In genomic region chr6:88787496-88787895, GRCm38 (mm10) we compare ENCODE assay signal across 9 mouse cellular contexts. TPM values are rescaled to one million over a fixed set of nuclear protein-coding genes. Genes with fewer than 3 reads are reported as not detected.
DNase-seq lines count a peak whose midpoint lies in the region; ATAC-seq and TF ChIP-seq lines count a peak whose summit lies in the region.
"Had no signal": no experiment of that assay in that cellular context is flagged by ENCODE, and none has a peak within 500 bp of the region (broad histone marks: within the 10 kb centered on the region; RNA-seq: fewer than 3 reads in every experiment).

No protein-coding gene starts in this region.

- no peak overlapping the region for H3K4me2 ChIP-seq in midbrain, embryonic 11.5 days
- H3K4me2 ChIP-seq in intestine, embryonic 16.5 days (ENCODE audit: low read depth, low read length), result no peak overlapping the region
- no peak overlapping the region for H3K4me2 ChIP-seq in stomach, embryonic 14.5 days (replicated peaks; ENCODE audit: low read depth, low read length)

- WGBS in midbrain, embryonic 10.5 days, result 74% methylated on average over 14 of the region's 14 CpGs
- 72% methylated on average over 14 of the region's 14 CpGs for WGBS in midbrain, embryonic 11.5 days
- 40% methylated on average over 14 of the region's 14 CpGs for WGBS in intestine, embryonic 16.5 days
- 44% methylated on average over 14 of the region's 14 CpGs for WGBS in stomach, embryonic 14.5 days

- peak overlapping the region; percentile 89 for H3K27ac ChIP-seq in gastrocnemius, adult 2 months
- peak overlapping the region; percentile 33; the same call in 1 of the 2 replicates for H3K27ac ChIP-seq in midbrain, embryonic 10.5 days (replicated peaks)
- no peak overlapping the region for H3K27ac ChIP-seq in midbrain, embryonic 11.5 days (ENCODE audit: low read depth, low read length)
- peak overlapping the region; percentile 87 for H3K27ac ChIP-seq in intestine, embryonic 16.5 days (ENCODE audit: low read length)
- H3K27ac ChIP-seq in stomach, embryonic 14.5 days (ENCODE audit: low read length), result peak overlapping the region; percentile 82

- ATAC-seq in midbrain, embryonic 11.5 days (ENCODE audit: low FRiP score), result no peak
- ATAC-seq in intestine, embryonic 16.5 days, result peak; percentile 39
- peak; percentile 12; the same call in 1 of the 2 replicates for ATAC-seq in stomach, embryonic 14.5 days (ENCODE audit: insufficient number of reproducible peaks, insufficient read depth, low FRiP score, low read depth)

- no peaks in the 10 kb centered on the region for H3K36me3 ChIP-seq in midbrain, embryonic 10.5 days
- H3K36me3 ChIP-seq in midbrain, embryonic 11.5 days (ENCODE audit: control insufficient read depth, insufficient read depth, low read length), result no peaks in the 10 kb centered on the region
- H3K36me3 ChIP-seq in intestine, embryonic 16.5 days (ENCODE audit: control insufficient read depth, insufficient read depth, low read length), result no peaks in the 10 kb centered on the region
- H3K36me3 ChIP-seq in stomach, embryonic 14.5 days (ENCODE audit: control insufficient read depth, insufficient read depth, low read length), result no peaks in the 10 kb centered on the region

- no peaks in the 10 kb centered on the region for H3K9me3 ChIP-seq in midbrain, embryonic 10.5 days (replicated peaks)
- no peaks in the 10 kb centered on the region for H3K9me3 ChIP-seq in midbrain, embryonic 11.5 days (ENCODE audit: control insufficient read depth, low read length)
- H3K9me3 ChIP-seq in intestine, embryonic 16.5 days (ENCODE audit: control insufficient read depth, low read length), result no peaks in the 10 kb centered on the region
- no peaks in the 10 kb centered on the region for H3K9me3 ChIP-seq in stomach, embryonic 14.5 days (ENCODE audit: control insufficient read depth, low read depth, low read length)

- TF ChIP-seq CTCF in gastrocnemius, adult 2 months (IDR thresholded peaks at IDR 0.05), result no peak

- intact Hi-C loops in gastrocnemius, adult 2 months (cut with DNase I), result loop anchor here (5.0 kb wide), 1 partner anchor 55 kb away; no protein-coding TSS in a partner anchor

- peaks cover 48% of the 10 kb centered on the region for H3K4me1 ChIP-seq in midbrain, embryonic 10.5 days
- H3K4me1 ChIP-seq in midbrain, embryonic 11.5 days (ENCODE audit: control insufficient read depth, insufficient read depth, low read length), result no peaks in the 10 kb centered on the region; the same call in 1 of the 2 replicates
- H3K4me1 ChIP-seq in intestine, embryonic 16.5 days (ENCODE audit: control insufficient read depth, insufficient read depth, low read length), result peaks cover 54% of the 10 kb centered on the region
- peaks cover 40% of the 10 kb centered on the region for H3K4me1 ChIP-seq in stomach, embryonic 14.5 days (ENCODE audit: control insufficient read depth, insufficient read depth, low read length)

- peak; percentile 56 for DNase-seq in gastrocnemius, adult 2 months
- DNase-seq in gastrocnemius, adult 8-10 months (ENCODE audit: low spot score in 2 of 2), result no peak
- DNase-seq in midbrain, embryonic 10.5 days (ENCODE audit: low spot score), result no peak
- no peak for DNase-seq in midbrain, embryonic 11.5 days (ENCODE audit: low spot score, missing footprints)
- DNase-seq in embryo, embryonic 10.5 days (ENCODE audit: low spot score), result no peak
- no peak for DNase-seq in right cerebral cortex, adult 2 months (ENCODE audit: low spot score in 2 of 2)

- H3K27me3 ChIP-seq in midbrain, embryonic 10.5 days (ENCODE audit: low read depth, poor library complexity, severe bottlenecking), result 0 out of 2 replicates have a peak, but pooled peaks cover 13% of the 10 kb centered on the region
- H3K27me3 ChIP-seq in midbrain, embryonic 11.5 days (ENCODE audit: control insufficient read depth, insufficient read depth, low read length), result no peaks in the 10 kb centered on the region
- H3K27me3 ChIP-seq in intestine, embryonic 16.5 days (replicated peaks; ENCODE audit: control insufficient read depth, insufficient read depth, low read length), result no peaks in the 10 kb centered on the region
- H3K27me3 ChIP-seq in stomach, embryonic 14.5 days (ENCODE audit: control insufficient read depth, insufficient read depth, low read length), result no peaks in the 10 kb centered on the region

- H3K4me3 ChIP-seq in gastrocnemius, adult 2 months, result peak overlapping the region; percentile 32
- no peak overlapping the region for H3K4me3 ChIP-seq in midbrain, embryonic 10.5 days
- H3K4me3 ChIP-seq in midbrain, embryonic 11.5 days (ENCODE audit: low read depth, low read length), result no peak overlapping the region
- no peak overlapping the region for H3K4me3 ChIP-seq in intestine, embryonic 16.5 days (ENCODE audit: low read length)
- H3K4me3 ChIP-seq in stomach, embryonic 14.5 days (ENCODE audit: low read depth, low read length), result no peak overlapping the region
- H3K4me3 ChIP-seq: myocyte had no signal

- H3K9ac ChIP-seq in midbrain, embryonic 11.5 days (ENCODE audit: low read length), result no peak overlapping the region
- peak overlapping the region; percentile 55; the same call in 1 of the 2 replicates for H3K9ac ChIP-seq in intestine, embryonic 16.5 days (ENCODE audit: low read depth, low read length)
- H3K9ac ChIP-seq in stomach, embryonic 14.5 days (replicated peaks; ENCODE audit: low read depth, low read length), result no peak overlapping the region

RNA-seq across cellular contexts. Expression of gene Abtb1, which starts 54.3 kb away (rescaled TPM):
- total RNA-seq in gastrocnemius, adult 2 months (2021), result 10 to 100 TPM; 16.9 to 22.7 TPM
- 10 to 100 TPM; 21.1 to 25.9 (median 22.0) TPM for total RNA-seq in gastrocnemius, adult 8-10 months (2022)
- 22.5 and 26.3 TPM in 2 replicates for polyA plus RNA-seq in midbrain, embryonic 10.5 days (2016; fragmentation: Nextera tagmentation; extraction: Ambion mirVana)
- 15.4 and 17.4 TPM in 2 replicates for polyA plus RNA-seq in midbrain, embryonic 11.5 days (2014; fragmentation: Nextera tagmentation; extraction: Ambion mirVana)
- polyA plus RNA-seq in intestine, embryonic 16.5 days (2015; fragmentation: Nextera tagmentation; extraction: Ambion mirVana), result 26.6 and 29.2 TPM in 2 replicates
- polyA plus RNA-seq in stomach, embryonic 14.5 days (2014; fragmentation: Nextera tagmentation; extraction: Ambion mirVana), result 23.4 and 24.1 TPM in 2 replicates
